Mouse (Mus musculus): ENCODE data around the gene Ptcd2.
A peak's percentile ranks its signal among the peaks of the same experiment; 100 is the strongest.

Gene Ptcd2

GRCm38 (mm10) chr13:99304365-99304764 lies 40.1 kb downstream of the Ptcd2 start:
- DNase-seq (ENCODE audit: low spot score), result no peak

DNA sequence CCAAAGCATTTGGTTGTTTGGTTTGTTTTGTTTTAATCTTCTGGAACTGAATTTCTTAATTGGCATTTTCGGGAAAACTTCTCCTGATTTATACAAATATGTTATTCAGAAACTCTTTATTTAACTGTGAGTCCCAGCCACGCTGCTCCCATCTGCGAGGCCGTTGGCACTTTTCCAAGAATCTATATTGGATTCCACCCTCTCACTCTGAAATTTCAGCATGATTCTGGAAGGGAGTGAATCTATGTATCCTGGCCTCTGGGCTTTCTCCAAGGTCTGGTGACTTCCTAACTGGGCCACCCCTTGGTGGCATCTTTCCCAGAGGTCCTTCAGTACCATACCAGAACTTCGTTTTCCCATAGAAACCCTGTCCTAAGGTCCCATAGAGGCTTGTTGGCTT lies 40.7 kb downstream of the Ptcd2 start:
- DNase-seq (ENCODE audit: low spot score), result no peak

- no peak for DNase-seq (ENCODE audit: low spot score)
These were observed 44.6 kb downstream of the Ptcd2 start for GRCm38 (mm10) chr13:99299921-99300320.

DNA sequence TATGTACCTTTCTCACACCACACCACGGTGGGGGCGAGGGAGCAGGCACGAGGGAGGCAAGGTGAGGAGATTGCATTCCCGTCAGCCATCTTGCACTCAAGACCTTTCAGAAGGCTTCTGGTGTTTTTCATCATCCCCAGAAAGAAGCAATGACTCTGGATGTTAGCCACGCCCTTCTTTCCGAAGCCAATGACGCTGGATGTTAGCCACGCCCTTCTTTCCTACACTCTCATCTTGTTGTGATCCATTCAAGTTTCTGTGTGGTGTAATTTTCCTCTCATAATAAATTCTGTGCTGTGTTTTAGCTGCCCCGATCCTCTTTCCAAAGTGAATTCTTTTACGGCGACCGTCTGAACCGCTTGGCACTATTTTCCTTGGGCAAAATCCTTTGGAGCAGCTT lies 50.3 kb downstream of the Ptcd2 start:
- no peak for DNase-seq (ENCODE audit: low spot score)

DNA sequence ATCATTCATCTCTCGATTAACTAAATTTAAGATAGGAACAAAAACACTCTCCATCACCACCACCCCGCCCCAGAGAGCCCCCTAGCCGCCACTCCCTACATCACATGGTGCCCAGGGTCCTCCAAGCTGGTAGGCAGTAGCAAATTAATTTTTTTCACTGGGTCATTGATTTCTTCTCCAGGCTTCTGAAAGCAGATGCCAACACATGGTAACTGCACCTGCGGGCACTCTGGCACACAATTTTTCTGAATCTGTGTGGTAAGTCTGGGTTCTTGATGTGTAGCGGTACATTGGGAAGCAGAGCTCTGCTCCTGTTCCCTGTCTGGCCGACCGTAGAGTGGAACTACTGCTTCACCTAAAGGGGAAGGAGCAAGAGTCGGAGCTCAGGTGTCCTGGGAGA lies 53.7 kb downstream of the Ptcd2 start:
- no peak for DNase-seq (ENCODE audit: low spot score)

DNA sequence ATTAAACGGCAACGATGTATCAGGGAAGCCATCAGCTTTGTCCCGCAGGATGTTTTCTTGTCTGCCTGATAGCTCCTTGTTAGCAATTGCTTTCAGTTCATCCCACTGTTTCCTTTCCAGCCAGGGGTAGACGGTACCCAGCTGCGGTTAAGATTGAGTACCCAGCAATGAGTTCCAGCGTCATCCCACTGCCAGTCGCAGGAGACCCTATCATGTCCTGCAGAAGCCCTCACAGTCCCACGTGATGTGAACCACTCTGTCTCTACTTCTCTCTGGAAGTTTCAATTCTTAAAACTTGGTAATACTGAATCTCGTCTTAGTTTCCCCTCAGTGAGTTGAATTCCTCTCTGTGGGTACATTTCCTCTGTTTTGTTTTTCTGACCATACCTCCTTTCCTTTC lies 56.7 kb downstream of the Ptcd2 start:
- DNase-seq (ENCODE audit: low spot score), result no peak

- DNase-seq (ENCODE audit: low spot score), result no peak
These were observed 57.3 kb downstream of the Ptcd2 start for GRCm38 (mm10) chr13:99287207-99287606.

- no peak for DNase-seq (ENCODE audit: low spot score)
These were observed 59.3 kb downstream of the Ptcd2 start for GRCm38 (mm10) chr13:99285241-99285640.

- DNase-seq (ENCODE audit: low spot score), result peak; percentile 50
These were observed 59.9 kb downstream of the Ptcd2 start for GRCm38 (mm10) chr13:99284400-99285160.

DNA sequence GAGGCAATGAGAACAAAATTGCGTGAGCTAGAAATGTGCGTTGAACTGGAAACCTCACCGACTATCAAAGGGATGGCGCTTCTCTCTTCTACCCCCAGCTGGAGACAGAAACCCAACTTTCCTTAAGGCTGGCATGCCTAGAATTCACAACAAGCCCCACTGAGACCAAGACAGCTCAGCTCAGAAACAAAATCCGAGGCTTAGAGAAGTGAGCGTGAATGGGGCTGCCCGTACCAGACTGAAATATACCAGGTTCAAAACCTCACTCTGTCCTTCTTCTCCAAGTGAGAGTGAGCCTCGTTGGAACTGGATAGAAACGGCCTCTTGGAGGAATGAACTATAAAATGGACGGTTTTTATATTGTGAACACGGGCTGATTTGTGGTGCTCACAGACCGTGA lies 60.6 kb downstream of the Ptcd2 start:
- DNase-seq (ENCODE audit: low spot score), result no peak

- no peak for DNase-seq (ENCODE audit: low spot score)
These were observed 61.5 kb downstream of the Ptcd2 start for GRCm38 (mm10) chr13:99282961-99283360.

DNA sequence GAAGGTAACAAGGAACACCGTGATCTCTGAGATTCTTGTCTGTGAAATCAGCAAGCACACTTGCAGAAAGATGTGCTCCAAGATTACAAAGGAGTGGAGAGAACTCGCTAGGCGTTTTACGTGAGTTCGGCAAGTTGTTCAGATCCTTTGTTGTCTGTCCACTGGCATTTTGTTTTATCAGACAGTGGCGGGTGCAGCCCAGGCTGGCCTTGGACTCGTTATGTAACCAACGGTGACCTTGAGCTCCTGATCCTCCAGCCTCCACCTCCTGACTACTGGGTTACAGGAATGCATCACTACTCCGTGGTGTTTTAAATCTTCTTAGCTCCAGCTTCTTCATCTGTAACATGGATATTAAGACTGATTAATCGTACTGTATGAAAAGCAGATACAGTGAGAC lies 65.2 kb downstream of the Ptcd2 start:
- no peak for DNase-seq (ENCODE audit: low spot score)

DNA sequence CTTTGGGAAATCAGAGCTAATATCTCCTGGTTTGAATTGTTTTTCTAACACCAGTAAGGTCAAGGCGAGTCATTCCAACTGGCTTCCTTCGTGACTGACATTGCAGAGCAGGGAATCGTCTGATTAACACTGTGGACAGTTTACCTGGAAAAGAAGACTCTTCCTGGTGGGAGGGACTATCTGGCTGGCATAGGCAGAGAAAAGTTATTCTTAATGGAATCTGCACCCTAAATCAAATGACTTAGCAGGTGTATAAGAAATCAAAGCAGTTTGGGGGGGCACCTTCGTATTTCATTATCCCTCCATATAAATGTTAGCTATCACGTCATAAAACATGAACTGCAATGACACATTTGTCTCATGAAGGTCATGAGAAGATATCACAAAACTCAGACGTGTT lies 66.0 kb downstream of the Ptcd2 start:
- no peak for DNase-seq (ENCODE audit: low spot score)

DNA sequence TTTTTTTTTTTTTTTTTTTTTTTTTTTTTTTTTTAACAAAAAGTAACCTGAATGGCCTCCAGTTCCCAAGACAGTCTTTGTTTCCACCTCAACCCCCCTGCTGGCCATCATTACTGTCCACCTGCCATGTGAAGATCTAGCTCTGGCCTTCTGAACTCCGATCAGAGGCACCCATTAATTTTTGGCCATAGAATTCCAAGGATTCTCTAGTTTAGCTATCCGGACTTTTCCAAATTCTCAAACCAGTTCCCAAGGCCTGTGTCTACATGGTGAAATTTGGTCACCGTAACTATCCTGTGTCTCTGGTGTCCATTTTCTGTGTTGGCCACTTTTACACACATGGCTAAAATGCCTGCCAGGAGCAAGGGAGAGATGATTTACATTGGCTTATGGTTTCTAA lies 67.0 kb downstream of the Ptcd2 start:
- no peak for DNase-seq (ENCODE audit: low spot score)

DNA sequence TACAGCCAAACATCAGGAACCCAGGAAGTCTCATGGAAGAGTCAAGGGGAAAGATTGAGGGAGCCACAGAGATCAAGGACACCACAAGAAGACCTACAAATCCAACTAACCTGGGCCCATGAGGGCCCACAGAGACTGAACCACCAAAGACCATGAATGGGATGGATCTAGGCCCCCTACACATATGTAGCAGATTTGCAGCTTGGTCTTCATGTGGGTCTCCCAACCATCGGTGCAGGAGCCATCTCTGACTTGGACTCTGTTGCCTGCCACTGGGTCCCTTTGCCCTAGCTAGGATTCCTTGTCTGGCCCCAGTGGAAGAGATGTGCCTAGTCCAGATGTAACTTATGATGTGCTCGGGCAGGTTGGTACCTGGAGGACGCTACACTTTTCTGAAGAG lies 72.5 kb downstream of the Ptcd2 start:
- DNase-seq (ENCODE audit: low spot score), result no peak

Measured in layer of hippocampus, adult 9-10 months (tissue).